In the genomic region with DNA sequence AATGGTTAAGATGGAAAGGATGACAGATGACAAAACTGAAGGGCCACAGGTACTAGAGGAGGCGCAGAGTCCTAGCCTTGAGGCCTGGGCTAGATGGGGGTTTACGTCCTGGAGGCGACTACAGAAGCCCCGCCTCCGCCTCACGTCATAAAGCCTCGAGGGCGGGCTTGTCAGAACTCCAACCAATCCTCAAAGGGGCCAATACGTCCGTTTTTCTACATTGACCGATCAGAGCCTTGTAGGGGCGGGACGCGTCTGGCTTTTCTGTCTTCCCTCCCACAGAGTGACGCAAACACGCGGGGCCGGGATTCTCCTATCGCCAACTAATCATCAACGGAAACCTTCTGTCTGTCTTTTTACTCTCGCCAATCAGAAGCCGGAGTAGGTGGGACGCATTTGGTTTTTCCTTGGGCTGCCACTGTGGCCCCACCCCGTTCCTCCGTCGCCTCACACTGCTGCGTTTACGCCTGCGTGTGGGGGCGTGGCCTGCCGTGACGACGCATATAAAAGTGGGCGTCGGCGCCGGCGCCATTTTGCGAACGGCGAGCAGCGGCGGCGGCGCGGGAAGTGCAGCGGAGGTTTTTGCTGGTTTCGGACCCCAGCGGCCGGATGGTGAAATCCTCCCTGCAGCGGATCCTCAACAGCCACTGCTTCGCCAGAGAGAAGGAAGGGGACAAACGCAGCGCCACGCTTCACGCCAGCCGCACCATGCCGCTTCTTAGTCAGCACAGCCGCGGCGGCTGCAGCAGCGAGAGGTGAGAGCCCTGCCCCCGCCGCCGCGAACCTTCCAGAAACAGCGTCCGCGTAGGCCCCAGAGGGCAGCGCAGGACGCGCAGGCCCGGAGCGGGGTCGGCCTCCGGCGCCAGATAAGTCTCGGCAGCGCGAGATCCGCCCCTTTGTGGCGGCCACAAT, we compare ENCODE assay signal across 8 mouse cellular contexts. TPM values are rescaled to one million over a fixed set of nuclear protein-coding genes. Genes with fewer than 3 reads are reported as not detected.
DNase-seq lines count a peak whose midpoint lies in the region; ATAC-seq and TF ChIP-seq lines count a peak whose summit lies in the region.

A gene (plus strand): TSS at position 506 of the 912 bp plus-strand sequence.

- H3K27ac ChIP-seq in heart, embryonic 11.5 days (ENCODE audit: low read depth, low read length) = peak within 1 kb of the TSS; percentile 94
- H3K27ac ChIP-seq in kidney, embryonic 16.5 days (ENCODE audit: low read length) = peak within 1 kb of the TSS; percentile 90
- peak within 1 kb of the TSS; percentile 98 for H3K27ac ChIP-seq in liver, adult 2 months (replicated peaks; ENCODE audit: insufficient read depth, low read depth, low read length)

- H3K4me2 ChIP-seq in heart, embryonic 11.5 days = peak within 1 kb of the TSS; percentile 99
- H3K4me2 ChIP-seq in kidney, embryonic 16.5 days (replicated peaks; ENCODE audit: low read depth, low read length) = peak within 1 kb of the TSS; percentile 94
- peak within 1 kb of the TSS; percentile 98 for H3K4me2 ChIP-seq in myocyte (ENCODE audit: low read depth)

- no peaks in the 10 kb centered on the region for H3K9me3 ChIP-seq in erythroblast, embryonic 14.5 days (ENCODE audit: control insufficient read depth, low read length)
- no peaks in the 10 kb centered on the region for H3K9me3 ChIP-seq in heart, embryonic 11.5 days (replicated peaks; ENCODE audit: control insufficient read depth, low read length)
- no peaks in the 10 kb centered on the region for H3K9me3 ChIP-seq in kidney, embryonic 16.5 days (ENCODE audit: low read length)

- peak; percentile 94 for ATAC-seq in heart, embryonic 11.5 days (replicated peaks; ENCODE audit: insufficient number of reproducible peaks, low FRiP score, low TSS enrichment)
- peak; percentile 97 for ATAC-seq in kidney, embryonic 16.5 days (ENCODE audit: low FRiP score, low TSS enrichment)

- DNase-seq in brain, embryonic 14.5 days (ENCODE audit: low read depth) = peak; percentile 100
- peak; percentile 98 for DNase-seq in liver, adult 2 months (ENCODE audit: extremely low read depth, low read depth, low spot score)
- peak; percentile 99 for DNase-seq in splenic B cell, adult 2 months (ENCODE audit: low read depth, low spot score)

- H3K27me3 ChIP-seq in C2C12 (ENCODE audit: control insufficient read depth, insufficient read depth, insufficient read length) (no peaks in the 10 kb centered on the region), myocyte (ENCODE audit: control insufficient read depth, insufficient read depth, insufficient read length) (no peaks in the 10 kb centered on the region)
- no peaks in the 10 kb centered on the region for H3K27me3 ChIP-seq in erythroblast, embryonic 14.5 days (ENCODE audit: control insufficient read depth)
- no peaks in the 10 kb centered on the region for H3K27me3 ChIP-seq in heart, embryonic 11.5 days (ENCODE audit: control insufficient read depth, insufficient read depth, low read length)
- no peaks in the 10 kb centered on the region for H3K27me3 ChIP-seq in kidney, embryonic 16.5 days (ENCODE audit: insufficient read depth, low read length)
- H3K27me3 ChIP-seq in liver, adult 2 months (ENCODE audit: control insufficient read depth, insufficient read depth, low read length) = no peaks in the 10 kb centered on the region
- H3K27me3 ChIP-seq in splenic B cell, adult 2 months (ENCODE audit: control insufficient read depth, insufficient read depth, low read length, poor library complexity, severe bottlenecking) = no peaks in the 10 kb centered on the region

- peaks cover 24% of the 10 kb centered on the region for H3K79me3 ChIP-seq in C2C12 (ENCODE audit: low read depth)

- peaks cover 76% of the 10 kb centered on the region for H3K4me1 ChIP-seq in erythroblast, embryonic 14.5 days (ENCODE audit: control insufficient read depth)
- peaks cover 29% of the 10 kb centered on the region for H3K4me1 ChIP-seq in heart, embryonic 11.5 days (ENCODE audit: control insufficient read depth, insufficient read depth, low read length)
- peaks cover 38% of the 10 kb centered on the region for H3K4me1 ChIP-seq in kidney, embryonic 16.5 days (ENCODE audit: insufficient read depth, low read length)
- H3K4me1 ChIP-seq in liver, adult 2 months (ENCODE audit: control insufficient read depth, insufficient read depth, low read length) = peaks cover 37% of the 10 kb centered on the region

- peak; percentile 77 for TF ChIP-seq POLR2A in brain, embryonic 14.5 days (IDR thresholded peaks at IDR 0.05; ENCODE audit: borderline replicate concordance, extremely low read depth, insufficient read depth, insufficient read length, poor library complexity, severe bottlenecking)
- TF ChIP-seq POLR2A in liver, adult 2 months (IDR thresholded peaks at IDR 0.05; ENCODE audit: extremely low read depth, insufficient read depth, low read length) = peak; percentile 89
- TF ChIP-seq POLR2A in myocyte (IDR thresholded peaks at IDR 0.05; ENCODE audit: insufficient read length, low read depth) = peak; percentile 82

- H3ac ChIP-seq in C2C12 (ENCODE audit: control insufficient read depth, insufficient read length, low read depth) = peak within 1 kb of the TSS; percentile 99
- peak within 1 kb of the TSS; percentile 35 for H3ac ChIP-seq in myocyte (ENCODE audit: control insufficient read depth, insufficient read length)

- H3K9ac ChIP-seq in heart, embryonic 11.5 days (ENCODE audit: low read depth, low read length) = peak within 1 kb of the TSS; percentile 90
- H3K9ac ChIP-seq in kidney, embryonic 16.5 days (replicated peaks; ENCODE audit: low read length) = peak within 1 kb of the TSS; percentile 96
- peak within 1 kb of the TSS; percentile 99 for H3K9ac ChIP-seq in liver, adult 2 months (ENCODE audit: low read depth, low read length)

- H3K79me2 ChIP-seq in C2C12 (ENCODE audit: control insufficient read depth, insufficient read depth) = peaks cover 40% of the 10 kb centered on the region
- peaks cover 16% of the 10 kb centered on the region; the same call in 1 of the 2 replicates for H3K79me2 ChIP-seq in liver, adult 2 months (ENCODE audit: control insufficient read depth, insufficient read depth, low read length)
- H3K79me2 ChIP-seq in myocyte (ENCODE audit: control insufficient read depth, insufficient read depth) = peaks cover 26% of the 10 kb centered on the region

- no peak for TF ChIP-seq CTCF in C2C12 (IDR thresholded peaks at IDR 0.05; ENCODE audit: control insufficient read depth, insufficient read depth, insufficient read length)
- no peak for TF ChIP-seq CTCF in brain, embryonic 14.5 days (IDR thresholded peaks at IDR 0.05; ENCODE audit: borderline replicate concordance, extremely low read depth, insufficient read depth, insufficient read length)
- TF ChIP-seq CTCF in liver, adult 2 months (IDR thresholded peaks at IDR 0.05; ENCODE audit: low read depth, low read length) = no peak

- H3K4me3 ChIP-seq in C2C12 (ENCODE audit: insufficient read depth, poor library complexity, severe bottlenecking) (peak within 1 kb of the TSS; percentile 92), myocyte (peak within 1 kb of the TSS; percentile 74)
- peak within 1 kb of the TSS; percentile 86 for H3K4me3 ChIP-seq in erythroblast, embryonic 14.5 days (replicated peaks)
- peak within 1 kb of the TSS; percentile 76 for H3K4me3 ChIP-seq in heart, embryonic 11.5 days (ENCODE audit: low read depth, low read length)
- peak within 1 kb of the TSS; percentile 64 for H3K4me3 ChIP-seq in kidney, embryonic 16.5 days (ENCODE audit: low read length)
- H3K4me3 ChIP-seq in liver, adult 2 months (ENCODE audit: insufficient read depth, low read depth, low read length) = peak within 1 kb of the TSS; percentile 99

- under 1% methylated on average over 77 of the region's 82 CpGs for WGBS in heart, embryonic 11.5 days (ENCODE audit: insufficient replicate concordance)
- under 1% methylated on average over 80 of the region's 82 CpGs for WGBS in kidney, embryonic 16.5 days
- under 1% methylated on average over 76 of the region's 82 CpGs for WGBS in liver, adult 2 months

- peaks cover 26% of the 10 kb centered on the region for H3K36me3 ChIP-seq in C2C12 (ENCODE audit: control insufficient read depth, insufficient read depth)
- H3K36me3 ChIP-seq in erythroblast, embryonic 14.5 days (ENCODE audit: control insufficient read depth) = peaks cover 43% of the 10 kb centered on the region
- H3K36me3 ChIP-seq in heart, embryonic 11.5 days (ENCODE audit: control insufficient read depth, insufficient read depth, low read length) = peaks cover 7% of the 10 kb centered on the region
- H3K36me3 ChIP-seq in kidney, embryonic 16.5 days (ENCODE audit: insufficient read depth, low read length) = peaks cover 13% of the 10 kb centered on the region
- H3K36me3 ChIP-seq in liver, adult 2 months (ENCODE audit: control insufficient read depth, insufficient read depth, low read length) = peaks cover 8% of the 10 kb centered on the region
- H3K36me3 ChIP-seq in myocyte (ENCODE audit: control insufficient read depth, insufficient read depth) = peaks cover 14% of the 10 kb centered on the region
- H3K36me3 ChIP-seq in splenic B cell, adult 2 months (ENCODE audit: control insufficient read depth, insufficient read depth, low read length, poor library complexity, severe bottlenecking) = peaks cover 2% of the 10 kb centered on the region; the same call in 1 of the 2 replicates

TF ChIP-seq in C2C12, 6 proteins besides CTCF, POLR2A, EP300 and RAD21:
- no peak for TF ChIP-seq FOSL1 (IDR thresholded peaks at IDR 0.05; ENCODE audit: insufficient read depth, low read length, poor library complexity, severe bottlenecking)
- peak; percentile 39 for TF ChIP-seq MAX (IDR thresholded peaks at IDR 0.05)
- no peak for TF ChIP-seq CEBPB (IDR thresholded peaks at IDR 0.05; ENCODE audit: low read depth)
TF ChIP-seq in C2C12: peak in this region for 1.

TF ChIP-seq in myocyte, 11 proteins besides CTCF, POLR2A, EP300 and RAD21:
- TF ChIP-seq POLR2AphosphoS2 (IDR thresholded peaks at IDR 0.05; ENCODE audit: insufficient read length, low read depth) (peak; percentile 94), MAX (IDR thresholded peaks at IDR 0.05; ENCODE audit: low read depth) (no peak)

RNA-seq across cellular contexts. Expression of the gene that starts here (rescaled TPM):
- 1,494 TPM for polyA plus RNA-seq in C2C12 (2012; fragmentation: generic; extraction: Trizol)
- 685 and 1,025 TPM in 2 replicates for polyA plus RNA-seq in brain, embryonic 14.5 days (2012; rRNA removed)
- 1,446 and 1,486 TPM in 2 replicates for polyA plus RNA-seq in erythroblast, embryonic 14.5 days (2012)
- 1,894 and 1,935 TPM in 2 replicates for polyA plus RNA-seq in heart, embryonic 11.5 days (2014; fragmentation: Nextera tagmentation; extraction: Ambion mirVana)
- polyA plus RNA-seq in kidney, embryonic 16.5 days (2015; fragmentation: Nextera tagmentation; extraction: Ambion mirVana) = 1,744 and 2,086 TPM in 2 replicates
- 527 and 614 TPM in 2 replicates for total RNA-seq in liver, adult 2 months (2014; rRNA removed)
- polyA plus RNA-seq in liver, adult 2 months (2012; rRNA removed) = 1,187 and 1,294 TPM in 2 replicates
- 1,349 TPM for polyA plus RNA-seq in myocyte (2012; fragmentation: generic; extraction: Trizol)

Comparison
In these comparisons a context has a peak if more than half of its experiments do, and no peak if none do; other contexts are left out.
1. Peak in every context shown above with its lines: DNase-seq, ATAC-seq, H3K4me3 ChIP-seq and H3K27ac ChIP-seq.